Mouse (Mus musculus) 3T3-L1 (cell line): ENCODE data around the gene Diablo.
A peak's percentile ranks its signal among the peaks of the same experiment; 100 is the strongest.

Experiments used
- DNase-seq: peaks from one replicate; pipeline ENCODE4 v3.0.0-alpha.2; 2015; ENCODE audit warnings: low read depth, low spot score

Diablo gene

GRCm38 (mm10) chr5:123523692-123524392 lies at the start of gene Diablo:
Diablo (minus strand) TSS chr5:123524176.
- peak; percentile 98 for DNase-seq

GRCm38 (mm10) chr5:123573362-123573761 lies 49.4 kb upstream of the Diablo start:
- peak; percentile 15 for DNase-seq

DNA sequence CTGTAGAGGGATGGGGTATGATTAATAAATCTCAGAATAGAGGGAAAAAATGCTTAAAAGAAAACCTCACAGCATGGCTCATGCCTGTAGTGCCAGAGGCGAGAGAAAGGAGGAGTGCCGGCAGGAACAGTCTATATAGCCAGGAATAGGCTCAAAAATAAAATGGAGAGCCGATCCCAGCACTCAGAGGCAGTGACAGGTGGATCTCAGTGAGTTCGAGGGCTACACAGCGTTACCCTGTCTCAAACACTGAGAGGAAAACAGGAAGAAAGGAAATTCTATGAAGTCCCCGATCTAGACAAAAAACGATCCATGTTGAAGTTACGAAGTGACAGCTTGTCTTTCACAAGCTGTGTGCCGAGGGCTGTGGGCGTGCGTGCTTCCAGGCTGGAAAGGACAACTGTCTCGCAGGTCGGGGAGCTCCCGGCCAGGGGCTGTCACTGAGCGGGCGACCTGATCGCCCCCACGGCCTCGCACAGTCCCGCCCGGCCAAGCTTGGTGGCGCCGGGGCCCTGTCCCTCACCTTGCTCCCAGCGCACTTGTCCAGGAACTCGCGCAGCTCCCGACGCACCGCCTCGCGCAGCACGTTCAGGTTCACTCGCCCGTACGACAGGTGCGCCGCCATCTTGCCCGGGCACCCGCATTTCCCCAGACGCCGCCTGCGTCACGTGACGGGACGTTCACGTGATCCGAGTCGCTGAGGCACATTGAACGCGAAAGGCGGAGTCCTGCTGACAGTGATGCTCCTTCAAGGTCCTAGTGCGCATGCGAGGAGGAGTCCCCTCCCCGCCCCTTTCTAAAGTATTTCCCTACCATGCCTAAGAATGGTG lies 48.6 kb upstream of the Diablo start, which contains the start of gene Vps33a:
TSS of gene Vps33a (minus strand) at position 682 of the 830 bp plus-strand sequence.
- peak; percentile 99 for DNase-seq

DNA sequence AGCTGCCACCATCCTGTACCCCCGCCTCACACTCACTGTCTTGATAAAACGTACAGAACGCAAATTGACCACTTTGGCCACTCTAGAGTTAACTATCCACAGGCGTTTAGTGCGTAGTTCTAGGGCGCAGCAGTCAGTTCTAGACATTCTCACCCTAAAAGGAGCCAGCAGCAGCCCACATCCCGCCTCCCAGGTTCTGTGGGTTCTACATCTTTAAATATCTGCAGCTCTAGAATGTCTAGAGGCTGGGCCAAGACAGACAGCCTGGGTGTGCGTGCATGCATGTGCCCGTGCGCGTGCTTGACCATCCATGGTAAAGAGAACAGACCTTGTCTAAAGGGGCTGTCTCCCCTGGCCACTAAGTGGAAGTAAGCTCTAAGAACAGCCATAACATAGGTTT lies 37.2 kb upstream of the Diablo start:
- DNase-seq: no peak

GRCm38 (mm10) chr5:123559588-123559987 lies 35.6 kb upstream of the Diablo start:
- DNase-seq: no peak

DNA sequence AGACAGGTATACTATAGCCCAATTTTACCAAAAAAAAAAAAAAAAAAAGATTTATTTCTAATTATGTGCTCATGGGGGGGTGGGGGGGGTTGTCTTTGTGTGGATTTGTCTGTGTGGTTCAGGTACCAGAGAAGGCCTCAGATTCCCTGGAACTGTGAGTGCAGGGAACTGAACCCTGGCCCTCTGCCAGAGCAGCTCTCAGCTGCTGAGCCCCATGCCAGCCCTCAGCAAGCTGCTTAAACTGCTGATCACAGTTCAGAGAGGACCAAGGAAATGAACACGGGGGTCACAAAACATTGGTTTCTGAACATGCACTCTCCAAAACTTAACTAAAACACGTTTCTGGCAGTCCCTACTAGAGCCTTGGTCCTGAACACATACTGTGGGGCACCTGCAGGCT lies 32.5 kb upstream of the Diablo start:
- no peak for DNase-seq

- DNase-seq: no peak
These were observed 31.7 kb upstream of the Diablo start for GRCm38 (mm10) chr5:123555693-123556092.

DNA sequence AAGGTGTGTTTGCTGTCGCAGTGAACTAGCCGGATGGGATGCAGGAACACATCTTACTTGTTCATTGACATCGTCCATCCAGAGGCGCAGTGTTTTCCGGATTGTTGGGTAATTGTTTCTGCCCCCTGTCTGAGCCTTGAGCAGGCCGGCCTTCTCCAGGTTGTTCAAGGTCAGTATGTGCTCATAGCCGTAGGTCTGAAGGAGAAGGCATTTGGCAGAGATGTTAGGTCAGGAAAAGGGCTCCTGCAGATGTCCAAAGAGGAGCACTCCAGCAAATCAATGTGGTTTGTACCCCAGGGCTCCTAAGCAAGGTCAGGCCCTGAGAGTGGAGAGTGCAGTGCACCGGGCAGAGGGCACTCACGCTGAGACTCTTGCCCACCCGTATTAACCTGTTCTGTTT lies 9.8 kb upstream of the Diablo start:
- no peak for DNase-seq

DNA sequence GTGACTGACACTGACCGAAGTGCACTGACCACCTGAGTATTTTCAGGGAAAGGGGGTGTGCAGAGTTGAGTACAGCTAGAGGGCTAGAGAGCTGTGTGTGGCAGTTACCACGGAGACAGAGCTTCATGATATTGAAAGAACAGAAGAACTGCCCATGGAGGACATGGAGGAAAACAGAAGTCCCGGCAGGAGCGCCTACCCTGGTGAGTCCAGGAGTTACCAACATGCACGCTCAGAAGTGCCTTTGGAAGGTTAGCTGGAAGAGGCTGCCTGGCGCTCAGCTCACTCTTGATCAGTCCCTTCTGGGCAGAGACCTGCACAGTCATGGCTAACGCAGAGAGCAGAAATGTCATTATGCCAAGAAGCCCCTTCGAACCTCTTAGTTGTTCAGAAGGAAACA lies 6.1 kb upstream of the Diablo start:
- no peak for DNase-seq

DNA sequence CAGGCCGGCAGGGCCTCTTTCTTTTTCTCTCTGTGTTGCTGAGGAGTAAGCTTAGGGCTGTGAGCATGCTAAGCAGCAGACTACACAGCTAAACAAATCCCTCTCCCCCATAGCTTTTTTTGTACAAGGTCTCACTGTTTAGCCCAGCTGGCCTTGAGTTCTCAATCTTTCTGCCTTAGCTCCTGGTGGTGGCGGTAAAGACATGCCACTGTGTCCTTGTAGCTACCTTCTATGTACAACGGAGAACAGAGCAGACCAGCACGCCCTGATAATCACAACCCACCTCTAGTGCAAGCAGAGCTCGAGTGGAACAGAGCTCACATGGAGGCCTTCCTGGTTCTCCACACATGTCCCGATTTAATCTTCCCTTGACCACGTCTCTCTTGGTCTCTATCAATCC lies 4.7 kb upstream of the Diablo start:
- DNase-seq: no peak

DNA sequence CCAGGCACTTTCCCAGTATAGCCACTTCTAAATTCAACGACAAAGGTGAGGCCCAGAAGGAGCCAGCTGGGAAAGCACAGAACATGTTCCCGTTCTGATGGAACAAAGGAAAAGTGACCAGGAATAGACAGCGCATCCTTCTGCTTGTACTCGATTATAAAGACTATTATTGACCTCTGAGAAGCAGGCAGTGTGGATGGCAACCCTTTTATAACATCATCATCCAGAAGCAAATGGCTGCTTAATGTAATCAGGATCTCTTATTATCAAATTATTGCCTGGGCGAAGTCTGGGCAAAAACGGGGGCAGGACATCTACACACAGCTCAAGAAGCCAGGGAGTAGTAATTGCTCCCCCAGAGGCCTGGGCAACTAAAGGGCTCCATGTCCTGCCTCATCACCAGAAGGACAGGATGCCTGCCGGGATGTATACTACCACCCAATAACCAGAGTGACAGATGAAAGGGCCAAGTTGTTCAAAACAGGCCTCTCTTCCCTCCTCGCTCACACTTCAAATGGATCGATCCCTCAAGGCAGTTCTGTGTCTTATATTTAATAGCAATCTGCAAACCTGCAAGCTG lies 2.0 kb upstream of the Diablo start:
- no peak for DNase-seq

DNA sequence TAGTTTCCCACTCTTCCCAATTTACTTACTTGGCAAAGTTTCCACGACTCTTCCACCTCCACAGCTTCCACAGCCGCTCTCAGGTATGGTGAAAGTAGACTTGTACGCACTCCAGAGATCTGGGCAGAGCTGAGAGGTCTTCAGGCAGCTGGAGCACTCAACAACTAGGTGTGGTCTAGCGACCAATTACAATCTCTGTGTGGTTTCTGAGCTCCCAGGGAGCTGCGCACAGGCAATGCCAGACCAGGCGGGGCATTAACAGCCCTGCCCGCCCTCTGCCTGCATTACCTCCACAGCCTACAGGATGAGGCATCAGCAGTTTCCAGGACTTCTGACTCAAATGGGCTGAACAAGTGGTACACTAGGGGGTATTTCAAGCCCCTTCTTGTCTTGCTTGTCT lies 1.3 kb upstream of the Diablo start, which contains the start of gene Gm49027:
TSS of gene Gm49027 (minus strand) at position 208 of the 400 bp plus-strand sequence.
- no peak for DNase-seq

- no peak for DNase-seq
These were observed 396 bp upstream of the Diablo start for GRCm38 (mm10) chr5:123524393-123524750.

GRCm38 (mm10) chr5:123522166-123522565 lies 1.8 kb downstream of the Diablo start:
- no peak for DNase-seq

GRCm38 (mm10) chr5:123521621-123522020 lies 2.4 kb downstream of the Diablo start:
- no peak for DNase-seq

DNA sequence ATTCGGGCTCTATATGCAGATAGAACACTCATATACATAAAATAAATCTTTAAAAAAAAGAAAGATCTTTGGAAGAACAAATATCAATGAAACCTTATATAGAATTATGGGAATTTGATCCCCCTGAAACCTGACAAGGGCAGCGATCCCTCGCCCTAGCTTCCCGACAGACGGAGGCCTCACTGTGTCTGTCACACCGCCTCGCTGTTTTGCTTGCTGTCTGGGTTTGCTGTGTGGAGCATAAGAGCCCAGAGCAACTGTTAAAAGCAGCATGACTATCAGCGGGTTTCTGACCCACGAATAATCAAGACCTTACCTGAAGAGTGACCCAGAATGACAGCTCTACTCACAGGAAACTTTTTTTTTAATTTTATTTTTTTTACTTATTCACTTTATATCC lies 3.3 kb downstream of the Diablo start:
- no peak for DNase-seq

DNA sequence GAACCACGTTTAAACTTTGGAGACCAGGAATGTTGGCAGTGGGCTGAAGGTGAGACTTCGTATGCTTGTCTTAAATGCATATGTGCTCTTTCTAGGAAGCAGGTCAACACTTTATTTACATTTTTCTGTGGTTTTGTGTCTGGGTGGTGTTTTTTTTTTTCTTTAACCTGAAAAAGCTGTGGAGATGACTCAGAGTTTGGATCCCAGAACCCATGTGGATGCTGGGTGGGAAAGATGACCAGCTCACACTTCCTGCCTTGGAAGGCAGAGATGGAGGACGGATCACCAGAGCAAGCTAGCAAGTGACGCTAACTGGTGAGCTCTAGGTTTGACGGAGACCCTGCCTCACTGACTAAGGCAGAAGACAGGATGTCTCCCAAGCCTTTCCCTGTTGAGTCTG lies 9.1 kb downstream of the Diablo start:
- peak; percentile 83 for DNase-seq

- DNase-seq: peak; percentile 45
These were observed 11.9 kb downstream of the Diablo start for GRCm38 (mm10) chr5:123512102-123512501.

DNA sequence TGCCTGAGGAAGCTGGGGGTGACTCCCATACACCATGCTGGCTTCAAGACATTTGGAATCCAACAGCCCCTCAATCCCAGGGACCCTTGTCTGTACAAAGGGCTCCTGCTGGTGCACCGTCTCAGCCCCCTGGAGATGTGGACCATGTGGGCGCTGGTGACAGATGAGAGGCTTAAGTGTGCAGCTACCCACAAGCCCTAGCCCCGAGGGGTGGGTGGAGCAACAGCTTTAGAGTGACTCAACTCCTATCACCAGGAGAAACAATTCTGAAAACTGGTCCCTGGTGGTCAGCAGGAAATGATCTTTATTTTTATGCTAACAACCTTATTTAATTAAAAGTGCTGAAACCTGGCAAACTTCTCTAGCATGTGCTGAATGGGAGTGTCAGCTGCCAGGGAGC lies 12.6 kb downstream of the Diablo start:
- DNase-seq: peak; percentile 34

DNA sequence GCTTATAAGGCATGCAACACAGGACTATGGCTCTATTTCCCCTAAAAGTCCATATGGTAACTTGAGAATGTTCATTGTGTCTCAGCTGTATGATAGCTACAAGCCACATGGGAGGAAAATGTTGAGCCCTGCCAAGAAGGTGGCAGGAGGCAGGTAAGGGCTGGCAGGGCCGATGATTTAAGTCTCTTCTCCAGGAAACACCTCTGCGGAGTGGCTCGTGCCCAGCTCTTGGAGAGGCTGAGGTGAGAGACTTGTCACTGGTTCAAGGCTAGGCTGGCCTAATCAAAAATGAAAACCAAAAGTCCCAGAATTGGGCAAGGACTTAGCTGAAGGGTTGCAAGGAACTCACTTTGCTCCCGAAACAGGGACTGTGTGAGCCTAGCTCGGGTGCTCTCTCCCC lies 13.8 kb downstream of the Diablo start, which contains the start of gene B3gnt4:
TSS of gene B3gnt4 (plus strand) at position 301 of the 400 bp plus-strand sequence.
- no peak for DNase-seq

- no peak for DNase-seq
These were observed 15.1 kb downstream of the Diablo start for GRCm38 (mm10) chr5:123508921-123509320.

GRCm38 (mm10) chr5:123507936-123508723 lies 15.8 kb downstream of the Diablo start:
- peak; percentile 55 for DNase-seq
